Mouse (Mus musculus): ENCODE data around the gene Kcnma1. TPM values are rescaled to one million over a fixed set of nuclear protein-coding genes. Genes with fewer than 3 reads are reported as not detected.

Kcnma1 gene
- total and polyA plus RNA-seq, 3 experiments, result not detected

- no peak overlapping the region for H3K4me3 ChIP-seq (ENCODE audit: control insufficient read depth in 1 of 2, insufficient read depth in 1 of 2, low read depth in 2 of 2, low read length in 2 of 2)
- H3K9me3 ChIP-seq (replicated peaks; ENCODE audit: insufficient read depth, low read length), result no peaks in the 10 kb centered on the region
- no peak overlapping the region for H3K27ac ChIP-seq (ENCODE audit: control insufficient read depth, low read depth, low read length)
- no peak overlapping the region for H3K9ac ChIP-seq (ENCODE audit: control insufficient read depth, low read depth, low read length, poor library complexity, severe bottlenecking)
- no peaks in the 10 kb centered on the region for H3K79me2 ChIP-seq (ENCODE audit: control insufficient read depth, insufficient read depth, low read length, poor library complexity)
- peaks cover 0 to 8% of the 10 kb centered on the region in 2 experiments; a peak in 2 of 4 replicates for H3K36me3 ChIP-seq (ENCODE audit: control insufficient read depth in 1 of 2, insufficient read depth in 2 of 2, low read length in 2 of 2)
- TF ChIP-seq HCFC1 (IDR thresholded peaks at IDR 0.05; ENCODE audit: low read depth, low read length) (no peak), NRF1 (IDR thresholded peaks at IDR 0.05; ENCODE audit: insufficient read depth, low read depth, low read length, poor library complexity, severe bottlenecking) (no peak), GATA1 (IDR thresholded peaks at IDR 0.05; ENCODE audit: low read depth, low read length) (no peak), SMC3 (IDR thresholded peaks at IDR 0.05; ENCODE audit: low read depth, low read length) (no peak), MAX (IDR thresholded peaks at IDR 0.05; ENCODE audit: low read length) (no peak), KAT2A (conservative IDR thresholded peaks at IDR 0.05; ENCODE audit: low read depth, low read length) (no peak)
- DNase-seq (ENCODE audit: low read depth, low spot score), result no peak
- H3K27me3 ChIP-seq (ENCODE audit: control insufficient read depth in 1 of 2, insufficient read depth in 2 of 2, low read length in 2 of 2), result no peaks in the 10 kb centered on the region
- peaks cover 0 to 6% of the 10 kb centered on the region in 2 experiments; a peak in 2 of 4 replicates for H3K4me1 ChIP-seq (ENCODE audit: control insufficient read depth in 1 of 2, insufficient read depth in 2 of 2, low read length in 2 of 2)
Observed at GRCm38 (mm10) chr14:23572778-23573177, 441.5 kb downstream of the Kcnma1 start.

GRCm38 (mm10) chr14:23570251-23570650, 444.0 kb downstream of the Kcnma1 start:
- no peak for DNase-seq (ENCODE audit: low read depth, low spot score)

GRCm38 (mm10) chr14:23565931-23566330, 448.4 kb downstream of the Kcnma1 start:
- no peak overlapping the region for H3K9ac ChIP-seq (ENCODE audit: control insufficient read depth, low read depth, low read length, poor library complexity, severe bottlenecking)
- H3K79me2 ChIP-seq (ENCODE audit: control insufficient read depth, insufficient read depth, low read length, poor library complexity), result no peaks in the 10 kb centered on the region
- H3K27me3 ChIP-seq (ENCODE audit: control insufficient read depth in 1 of 2, insufficient read depth in 2 of 2, low read length in 2 of 2), result no peaks in the 10 kb centered on the region
- no peak for TF ChIP-seq ZKSCAN1 (IDR thresholded peaks at IDR 0.05; ENCODE audit: low read depth, low read length)
- no peaks in the 10 kb centered on the region for H3K9me3 ChIP-seq (replicated peaks; ENCODE audit: insufficient read depth, low read length)
- DNase-seq (ENCODE audit: low read depth, low spot score), result no peak
- no peaks in the 10 kb centered on the region for H3K4me1 ChIP-seq (ENCODE audit: control insufficient read depth in 1 of 2, insufficient read depth in 2 of 2, low read length in 2 of 2)
- H3K27ac ChIP-seq (ENCODE audit: control insufficient read depth, low read depth, low read length), result no peak overlapping the region
- H3K4me3 ChIP-seq (ENCODE audit: control insufficient read depth in 1 of 2, insufficient read depth in 1 of 2, low read depth in 2 of 2, low read length in 2 of 2), result no peak overlapping the region
- H3K36me3 ChIP-seq (ENCODE audit: control insufficient read depth in 1 of 2, insufficient read depth in 2 of 2, low read length in 2 of 2), result no peaks in the 10 kb centered on the region

More at GRCm38 (mm10) chr14:23570251-23570650, 444.0 kb downstream of the Kcnma1 start:
- H3K79me2 ChIP-seq (ENCODE audit: control insufficient read depth, insufficient read depth, low read length, poor library complexity), result no peaks in the 10 kb centered on the region
- TF ChIP-seq CHD2 (IDR thresholded peaks at IDR 0.05; ENCODE audit: low read length) (no peak), POLR2AphosphoS5 (IDR thresholded peaks at IDR 0.05; ENCODE audit: borderline replicate concordance, low read depth, low read length) (no peak), ETS1 (IDR thresholded peaks at IDR 0.05; ENCODE audit: low read depth, low read length) (no peak), RAD21 (IDR thresholded peaks at IDR 0.05; ENCODE audit: low read depth, low read length) (no peak), HCFC1 (IDR thresholded peaks at IDR 0.05; ENCODE audit: low read depth, low read length) (no peak), POLR2AphosphoS2 (IDR thresholded peaks at IDR 0.05; ENCODE audit: low read length) (no peak), NRF1 (IDR thresholded peaks at IDR 0.05; ENCODE audit: insufficient read depth, low read depth, low read length, poor library complexity, severe bottlenecking) (no peak), TCF12 (IDR thresholded peaks at IDR 0.05; ENCODE audit: low read depth, low read length) (no peak), GATA1 (IDR thresholded peaks at IDR 0.05; ENCODE audit: low read depth, low read length) (no peak), JUND (IDR thresholded peaks at IDR 0.05; ENCODE audit: low read depth, low read length) (no peak), ZC3H11A (IDR thresholded peaks at IDR 0.05; ENCODE audit: low read depth, low read length) (no peak), MAX (IDR thresholded peaks at IDR 0.05; ENCODE audit: low read length) (no peak), MXI1 (IDR thresholded peaks at IDR 0.05; ENCODE audit: low read depth, low read length) (no peak)
- no peaks in the 10 kb centered on the region for H3K9me3 ChIP-seq (replicated peaks; ENCODE audit: insufficient read depth, low read length)
- H3K27ac ChIP-seq (ENCODE audit: control insufficient read depth, low read depth, low read length), result no peak overlapping the region
- H3K4me1 ChIP-seq (ENCODE audit: control insufficient read depth in 1 of 2, insufficient read depth in 2 of 2, low read length in 2 of 2), result peaks cover 0 to 4% of the 10 kb centered on the region in 2 experiments; a peak in 2 of 4 replicates
- no peak overlapping the region for H3K4me3 ChIP-seq (ENCODE audit: control insufficient read depth in 1 of 2, insufficient read depth in 1 of 2, low read depth in 2 of 2, low read length in 2 of 2)
- no peak overlapping the region for H3K9ac ChIP-seq (ENCODE audit: control insufficient read depth, low read depth, low read length, poor library complexity, severe bottlenecking)
- H3K36me3 ChIP-seq (ENCODE audit: control insufficient read depth in 1 of 2, insufficient read depth in 2 of 2, low read length in 2 of 2), result peaks cover 0 to 4% of the 10 kb centered on the region in 2 experiments; a peak in 1 of 4 replicates
- H3K27me3 ChIP-seq (ENCODE audit: control insufficient read depth in 1 of 2, insufficient read depth in 2 of 2, low read length in 2 of 2), result no peaks in the 10 kb centered on the region

All from MEL (cell line).